Mouse (Mus musculus): Measurements from ENCODE around the gene Cyth4. TPM values are rescaled to one million over a fixed set of nuclear protein-coding genes. Genes with fewer than 3 reads are reported as not detected.

Gene Cyth4
- polyA plus RNA-seq, 1 experiment from 2014 or later: 12.3 TPM

GRCm38 (mm10) chr15:78564764-78565435, 31.9 kb upstream of the Cyth4 start:
- no peak for ATAC-seq (ENCODE audit: insufficient number of reproducible peaks, low FRiP score, low TSS enrichment, low read depth)
- 0 out of 2 replicates have a peak, but pooled peaks cover 3% of the 10 kb centered on the region for H3K27me3 ChIP-seq
- H3K27ac ChIP-seq: no peak overlapping the region
- 69% methylated on average over 11 of the region's 11 CpGs for WGBS
- no peak overlapping the region for H3K9ac ChIP-seq
- no peaks in the 10 kb centered on the region for H3K4me1 ChIP-seq
- no peaks in the 10 kb centered on the region for H3K36me3 ChIP-seq
- no peaks in the 10 kb centered on the region for H3K9me3 ChIP-seq
- no peak overlapping the region for H3K4me2 ChIP-seq
- no peak overlapping the region for H3K4me3 ChIP-seq

- Histone ChIP-seq H3K27me3 (0 out of 2 replicates have a peak, but pooled peaks cover 3% of the 10 kb centered on the region), H3K27ac (no peak overlapping the region), H3K4me3 (no peak overlapping the region), H3K4me1 (no peaks in the 10 kb centered on the region), H3K36me3 (no peaks in the 10 kb centered on the region), H3K9me3 (no peaks in the 10 kb centered on the region), H3K9ac (no peak overlapping the region), H3K4me2 (no peak overlapping the region)
- WGBS: 71% methylated on average over 9 of the region's 9 CpGs
- ATAC-seq (ENCODE audit: insufficient number of reproducible peaks, low FRiP score, low TSS enrichment, low read depth): no peak
These were observed 29.2 kb upstream of the Cyth4 start for GRCm38 (mm10) chr15:78567608-78568120.

- Histone ChIP-seq H3K36me3 (no peaks in the 10 kb centered on the region), H3K4me2 (no peak overlapping the region), H3K27me3 (0 out of 2 replicates have a peak, but pooled peaks cover 3% of the 10 kb centered on the region), H3K27ac (no peak overlapping the region), H3K4me1 (no peaks in the 10 kb centered on the region), H3K9ac (no peak overlapping the region), H3K9me3 (no peaks in the 10 kb centered on the region), H3K4me3 (no peak overlapping the region)
- WGBS: 85% methylated on average over 5 of the region's 5 CpGs
- ATAC-seq (ENCODE audit: insufficient number of reproducible peaks, low FRiP score, low TSS enrichment, low read depth): no peak
These were observed 26.7 kb upstream of the Cyth4 start for GRCm38 (mm10) chr15:78570170-78570569.

GRCm38 (mm10) chr15:78571554-78572269, 25.1 kb upstream of the Cyth4 start:
- Histone ChIP-seq H3K27me3 (0 out of 2 replicates have a peak, but pooled peaks cover 3% of the 10 kb centered on the region), H3K4me1 (no peaks in the 10 kb centered on the region), H3K4me2 (no peak overlapping the region), H3K9me3 (no peaks in the 10 kb centered on the region), H3K9ac (no peak overlapping the region), H3K27ac (no peak overlapping the region), H3K36me3 (no peaks in the 10 kb centered on the region), H3K4me3 (no peak overlapping the region)
- ATAC-seq (ENCODE audit: insufficient number of reproducible peaks, low FRiP score, low TSS enrichment, low read depth): no peak
- 61% methylated on average over 16 of the region's 16 CpGs for WGBS

- H3K27ac ChIP-seq: no peak overlapping the region
- ATAC-seq (ENCODE audit: insufficient number of reproducible peaks, low FRiP score, low TSS enrichment, low read depth): no peak
- no peak overlapping the region for H3K4me3 ChIP-seq
- H3K36me3 ChIP-seq: no peaks in the 10 kb centered on the region
- 88% methylated on average over 5 of the region's 5 CpGs for WGBS
- H3K4me2 ChIP-seq: no peak overlapping the region
- no peaks in the 10 kb centered on the region for H3K4me1 ChIP-seq
- 0 out of 2 replicates have a peak, but pooled peaks cover 3% of the 10 kb centered on the region for H3K27me3 ChIP-seq
- no peaks in the 10 kb centered on the region for H3K9me3 ChIP-seq
- H3K9ac ChIP-seq: no peak overlapping the region
These were observed 24.6 kb upstream of the Cyth4 start for GRCm38 (mm10) chr15:78572270-78572600.

GRCm38 (mm10) chr15:78572658-78573397, 24.0 kb upstream of the Cyth4 start, which contains the start of gene Rac2:
Gene Rac2, minus strand, starts transcription at chr15:78572783.
- no peaks in the 10 kb centered on the region for H3K36me3 ChIP-seq
- no peak within 1 kb of the TSS for H3K4me3 ChIP-seq
- no peaks in the 10 kb centered on the region for H3K4me1 ChIP-seq
- H3K9me3 ChIP-seq: no peaks in the 10 kb centered on the region
- no peak within 1 kb of the TSS for H3K27ac ChIP-seq
- WGBS: 78% methylated on average over 8 of the region's 8 CpGs
- no peak for ATAC-seq (ENCODE audit: insufficient number of reproducible peaks, low FRiP score, low TSS enrichment, low read depth)
- no peak within 1 kb of the TSS for H3K9ac ChIP-seq
- H3K4me2 ChIP-seq: no peak within 1 kb of the TSS
- H3K27me3 ChIP-seq: 0 out of 2 replicates have a peak, but pooled peaks cover 2% of the 10 kb centered on the region

GRCm38 (mm10) chr15:78576284-78576810, 20.5 kb upstream of the Cyth4 start:
- no peaks in the 10 kb centered on the region for H3K36me3 ChIP-seq
- H3K27me3 ChIP-seq: 0 out of 2 replicates have a peak, but pooled peaks cover 6% of the 10 kb centered on the region
- no peaks in the 10 kb centered on the region for H3K9me3 ChIP-seq
- H3K4me3 ChIP-seq: no peak overlapping the region
- peaks cover 13% of the 10 kb centered on the region for H3K4me1 ChIP-seq
- H3K4me2 ChIP-seq: no peak overlapping the region
- H3K27ac ChIP-seq: no peak overlapping the region
- no peak for ATAC-seq (ENCODE audit: insufficient number of reproducible peaks, low FRiP score, low TSS enrichment, low read depth)
- WGBS: 40% methylated on average over 4 of the region's 4 CpGs
- no peak overlapping the region for H3K9ac ChIP-seq

GRCm38 (mm10) chr15:78583352-78583751, 13.5 kb upstream of the Cyth4 start:
- no peak overlapping the region for H3K27ac ChIP-seq
- no peak overlapping the region for H3K9ac ChIP-seq
- 16% methylated on average over 11 of the region's 11 CpGs for WGBS
- H3K27me3 ChIP-seq: 0 out of 2 replicates have a peak, but pooled peaks cover 8% of the 10 kb centered on the region
- no peak overlapping the region for H3K4me3 ChIP-seq
- H3K9me3 ChIP-seq: no peaks in the 10 kb centered on the region
- H3K36me3 ChIP-seq: no peaks in the 10 kb centered on the region
- no peak for ATAC-seq (ENCODE audit: insufficient number of reproducible peaks, low FRiP score, low TSS enrichment, low read depth)
- peaks cover 21% of the 10 kb centered on the region for H3K4me1 ChIP-seq
- H3K4me2 ChIP-seq: no peak overlapping the region

GRCm38 (mm10) chr15:78585404-78585803, 11.4 kb upstream of the Cyth4 start:
- no peak for ATAC-seq (ENCODE audit: insufficient number of reproducible peaks, low FRiP score, low TSS enrichment, low read depth)
- no peak overlapping the region for H3K4me2 ChIP-seq
- H3K9ac ChIP-seq: no peak overlapping the region
- H3K36me3 ChIP-seq: no peaks in the 10 kb centered on the region
- WGBS: 85% methylated on average over 7 of the region's 7 CpGs
- 0 out of 2 replicates have a peak, but pooled peaks cover 8% of the 10 kb centered on the region for H3K27me3 ChIP-seq
- H3K27ac ChIP-seq: no peak overlapping the region
- peaks cover 15% of the 10 kb centered on the region for H3K4me1 ChIP-seq
- H3K9me3 ChIP-seq: no peaks in the 10 kb centered on the region
- H3K4me3 ChIP-seq: no peak overlapping the region

- Histone ChIP-seq H3K4me3 (no peak overlapping the region), H3K9me3 (no peaks in the 10 kb centered on the region), H3K4me1 (no peaks in the 10 kb centered on the region), H3K27ac (no peak overlapping the region), H3K27me3 (0 out of 2 replicates have a peak, but pooled peaks cover 8% of the 10 kb centered on the region), H3K9ac (no peak overlapping the region), H3K36me3 (no peaks in the 10 kb centered on the region), H3K4me2 (no peak overlapping the region)
- ATAC-seq (ENCODE audit: insufficient number of reproducible peaks, low FRiP score, low TSS enrichment, low read depth): peak; percentile 79; the same call in 1 of the 2 replicates
- WGBS: 53% methylated on average over 18 of the region's 18 CpGs
These were observed 9.5 kb upstream of the Cyth4 start for GRCm38 (mm10) chr15:78587050-78587994.

GRCm38 (mm10) chr15:78588049-78588448, 8.8 kb upstream of the Cyth4 start:
- no peaks in the 10 kb centered on the region for H3K4me1 ChIP-seq
- WGBS: 79% methylated on average over 4 of the region's 4 CpGs
- 0 out of 2 replicates have a peak, but pooled peaks cover 3% of the 10 kb centered on the region for H3K27me3 ChIP-seq
- no peak overlapping the region for H3K27ac ChIP-seq
- no peak overlapping the region for H3K4me3 ChIP-seq
- H3K36me3 ChIP-seq: no peaks in the 10 kb centered on the region
- H3K9ac ChIP-seq: no peak overlapping the region
- H3K4me2 ChIP-seq: no peak overlapping the region
- H3K9me3 ChIP-seq: no peaks in the 10 kb centered on the region
- no peak for ATAC-seq (ENCODE audit: insufficient number of reproducible peaks, low FRiP score, low TSS enrichment, low read depth)
